Mouse (Mus musculus): Measurements from ENCODE around the gene Dlx2.

Dlx2 gene

DNA sequence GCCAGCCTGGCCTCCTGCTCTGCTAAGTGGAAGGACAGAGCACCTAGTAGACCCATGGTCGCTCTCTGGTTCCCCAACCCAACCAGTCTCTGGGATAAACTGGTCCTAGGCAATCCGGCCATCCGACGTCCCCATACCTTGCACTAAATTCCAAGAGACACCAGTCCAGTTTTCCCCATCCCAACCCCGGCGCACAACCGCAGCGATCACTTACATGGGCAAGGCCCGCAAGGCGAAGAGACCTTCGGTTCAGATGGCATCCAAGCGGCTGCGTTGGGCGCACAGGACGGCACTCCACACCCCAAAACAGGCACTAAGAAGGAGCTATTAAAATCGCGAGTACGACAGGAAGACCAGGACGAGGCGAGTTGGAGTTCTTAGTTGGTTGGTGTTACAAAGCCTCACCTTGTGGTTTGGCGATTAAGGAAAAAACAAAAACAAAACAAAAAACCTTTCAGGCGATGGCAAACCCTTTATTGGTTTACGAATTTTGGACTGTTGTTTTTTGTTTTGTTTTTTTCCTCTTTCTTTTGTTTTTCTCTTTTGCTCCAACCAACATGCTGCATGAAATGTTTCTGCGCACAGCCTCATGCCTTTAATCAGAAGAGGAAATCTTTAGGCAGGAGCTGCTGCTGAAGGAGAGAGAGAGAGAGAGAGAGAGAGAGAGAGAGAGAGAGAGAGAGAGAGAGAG is 19.1 kb downstream of the Dlx2 start:
- in situ Hi-C loops (cut with MboI; ENCODE audit: low pct_unique_long_range_greater_than_20kb in 1 of 2, low sequenced_read_pairs in 2 of 2, unreplicated experiment in 1 of 2): loop anchor here in 1 of 2 experiments (25.0 kb wide), 2 partner anchors 1760 to 1940 kb away; partner anchors contain the start of gene Lrp2

DNA sequence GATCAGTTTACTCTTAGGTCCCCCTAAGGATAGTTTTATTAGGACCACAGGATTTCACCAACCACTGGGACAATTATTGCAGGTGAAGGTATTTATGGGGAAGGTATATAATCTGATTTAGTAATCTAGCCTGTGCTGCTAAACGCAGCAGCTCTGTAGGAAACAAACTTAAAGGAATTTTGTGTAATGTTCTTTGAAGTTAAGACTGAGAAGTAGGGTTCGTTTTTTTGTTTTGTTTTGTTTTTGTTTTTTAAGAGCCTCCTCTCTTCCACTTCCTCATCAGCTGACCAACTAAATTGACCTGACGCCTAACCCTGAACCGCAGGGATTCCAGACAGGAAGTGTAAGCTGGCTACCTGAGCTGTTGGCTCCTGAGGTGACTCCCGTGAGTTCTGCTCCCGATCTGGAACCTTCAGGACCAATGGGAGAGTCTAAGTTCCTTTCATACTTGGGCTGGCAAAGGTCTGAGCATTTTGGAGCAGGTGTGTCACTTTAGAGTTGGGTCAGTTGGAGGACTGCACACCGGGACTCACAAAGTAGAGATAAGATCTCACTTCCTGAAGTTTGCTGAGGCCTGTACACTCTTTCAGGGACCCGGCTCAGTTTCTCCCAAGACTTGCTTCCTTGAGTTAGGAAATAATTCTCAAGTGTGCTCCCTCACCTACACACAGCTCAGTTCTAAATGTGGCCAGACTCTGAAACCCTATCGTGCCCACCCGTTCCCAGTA is 19.8 kb downstream of the Dlx2 start:
- in situ Hi-C loops (cut with MboI; ENCODE audit: low pct_unique_long_range_greater_than_20kb in 1 of 2, low sequenced_read_pairs in 2 of 2, unreplicated experiment in 1 of 2): loop anchor here in 1 of 2 experiments (25.0 kb wide), 2 partner anchors 1761 to 1939 kb away; partner anchors contain the start of gene Lrp2

GRCm38 (mm10) chr2:71524763-71525162 is 21.8 kb downstream of the Dlx2 start:
- in situ Hi-C loops (cut with MboI; ENCODE audit: low pct_unique_long_range_greater_than_20kb in 1 of 2, low sequenced_read_pairs in 2 of 2, unreplicated experiment in 1 of 2): loop anchor here in 1 of 2 experiments (25.0 kb wide), 2 partner anchors 1763 to 1937 kb away; partner anchors contain the start of gene Lrp2

GRCm38 (mm10) chr2:71523431-71523830 is 23.1 kb downstream of the Dlx2 start:
- in situ Hi-C loops (cut with MboI; ENCODE audit: low pct_unique_long_range_greater_than_20kb in 1 of 2, low sequenced_read_pairs in 2 of 2, unreplicated experiment in 1 of 2): no loop called here

DNA sequence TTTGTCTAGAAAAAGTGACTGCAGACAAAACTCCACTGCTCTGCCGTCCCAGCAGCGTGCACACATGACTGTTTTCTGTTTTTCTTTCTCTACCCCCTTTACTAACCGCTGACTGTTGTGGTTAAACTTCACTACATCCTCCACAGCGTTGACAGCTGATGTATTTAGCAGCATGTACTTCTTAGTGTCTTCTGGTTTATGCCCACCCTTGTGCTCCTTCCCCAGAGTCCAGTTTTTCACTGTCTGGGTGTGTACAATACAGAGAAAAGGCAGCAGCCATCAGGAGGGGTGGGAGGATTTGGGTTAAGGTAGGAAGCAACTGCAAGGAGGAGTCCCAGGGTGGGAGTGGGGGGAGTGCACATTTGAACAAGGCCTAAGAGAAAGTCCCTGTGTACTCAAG is 23.7 kb downstream of the Dlx2 start:
- in situ Hi-C loops (cut with MboI; ENCODE audit: low pct_unique_long_range_greater_than_20kb in 1 of 2, low sequenced_read_pairs in 2 of 2, unreplicated experiment in 1 of 2): no loop called here

DNA sequence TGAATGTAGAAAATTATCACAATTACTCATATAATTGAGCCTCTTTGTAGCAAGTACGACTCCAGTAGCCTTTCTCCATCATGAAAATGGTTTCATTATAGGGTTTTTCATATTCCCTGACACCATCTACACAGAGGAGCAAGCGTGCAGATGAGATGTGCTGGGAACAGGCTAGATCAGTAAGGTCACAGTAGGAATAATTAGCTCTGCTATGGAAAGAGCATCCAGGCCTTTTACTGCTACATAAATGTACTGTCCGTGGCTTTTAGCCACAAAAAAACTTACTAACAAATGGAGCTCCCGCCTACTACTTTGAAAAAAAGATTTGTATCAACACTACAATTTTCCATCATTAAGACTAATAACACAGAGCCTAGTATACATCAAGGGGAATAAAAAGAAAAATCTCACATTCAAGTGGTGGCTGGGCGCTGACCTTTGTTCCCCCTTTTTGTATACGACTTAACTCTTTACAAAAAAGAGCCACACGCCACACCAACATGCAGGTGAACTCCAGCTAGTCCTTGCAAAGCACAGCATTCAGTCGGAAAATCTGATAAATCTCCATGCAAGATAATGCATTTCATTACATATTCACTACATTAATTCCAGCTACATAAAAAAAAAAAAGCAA is 29.0 kb downstream of the Dlx2 start:
- in situ Hi-C loops (cut with MboI; ENCODE audit: low pct_unique_long_range_greater_than_20kb in 1 of 2, low sequenced_read_pairs in 2 of 2, unreplicated experiment in 1 of 2): no loop called here

- in situ Hi-C loops (cut with MboI; ENCODE audit: low pct_unique_long_range_greater_than_20kb in 1 of 2, low sequenced_read_pairs in 2 of 2, unreplicated experiment in 1 of 2): no loop called here
Measured at GRCm38 (mm10) chr2:71516995-71517394, 29.6 kb downstream of the Dlx2 start.

- in situ Hi-C loops (cut with MboI; ENCODE audit: low pct_unique_long_range_greater_than_20kb in 1 of 2, low sequenced_read_pairs in 2 of 2, unreplicated experiment in 1 of 2): no loop called here
Measured at GRCm38 (mm10) chr2:71512326-71512725, 34.2 kb downstream of the Dlx2 start.

- in situ Hi-C loops (cut with MboI; ENCODE audit: low pct_unique_long_range_greater_than_20kb in 1 of 2, low sequenced_read_pairs in 2 of 2, unreplicated experiment in 1 of 2): no loop called here
Measured at GRCm38 (mm10) chr2:71511209-71511608, 35.3 kb downstream of the Dlx2 start.

DNA sequence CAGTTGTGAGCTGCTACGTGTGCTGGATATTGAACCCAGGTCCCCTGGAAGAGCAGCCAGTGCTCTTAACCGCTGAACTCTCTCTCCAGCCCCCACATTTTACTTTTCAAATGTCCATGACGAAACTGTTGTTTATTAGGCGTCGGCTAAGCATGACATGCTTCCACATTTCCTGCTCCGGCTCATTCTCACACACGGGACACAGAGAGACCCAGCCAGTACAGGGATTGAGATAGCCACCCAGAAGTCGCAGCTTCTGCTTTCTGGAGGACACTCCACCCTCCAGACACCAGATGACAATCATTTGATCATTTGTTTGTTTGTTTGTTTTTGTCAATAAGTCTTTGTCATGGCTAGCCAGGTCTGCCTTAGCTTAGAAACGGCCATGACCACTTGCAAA is 41.7 kb downstream of the Dlx2 start:
- in situ Hi-C loops (cut with MboI; ENCODE audit: low pct_unique_long_range_greater_than_20kb in 1 of 2, low sequenced_read_pairs in 2 of 2, unreplicated experiment in 1 of 2): no loop called here

- in situ Hi-C loops (cut with MboI; ENCODE audit: low pct_unique_long_range_greater_than_20kb in 1 of 2, low sequenced_read_pairs in 2 of 2, unreplicated experiment in 1 of 2): no loop called here
Measured at GRCm38 (mm10) chr2:71499276-71500230, 47.0 kb downstream of the Dlx2 start.

DNA sequence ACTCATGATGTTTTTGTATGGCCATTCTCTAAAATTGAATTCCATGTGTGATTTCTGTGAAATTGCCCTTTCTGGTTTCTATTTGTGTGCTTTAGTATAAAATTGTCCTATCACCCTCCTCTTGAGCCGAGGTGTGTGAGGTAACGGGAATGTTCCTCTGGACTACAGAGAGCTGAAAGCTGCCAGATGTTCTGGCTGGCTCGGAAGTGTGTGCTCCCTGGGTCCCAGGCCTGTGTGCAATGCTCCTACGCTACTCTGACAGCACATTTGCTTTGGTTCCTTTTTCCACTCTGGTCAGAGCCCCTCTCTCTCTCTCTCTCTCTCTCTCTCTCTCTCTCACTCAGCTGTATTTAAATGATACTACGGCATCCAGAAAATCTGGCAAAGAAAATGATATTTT is 49.4 kb downstream of the Dlx2 start:
- in situ Hi-C loops (cut with MboI; ENCODE audit: low pct_unique_long_range_greater_than_20kb in 1 of 2, low sequenced_read_pairs in 2 of 2, unreplicated experiment in 1 of 2): no loop called here

DNA sequence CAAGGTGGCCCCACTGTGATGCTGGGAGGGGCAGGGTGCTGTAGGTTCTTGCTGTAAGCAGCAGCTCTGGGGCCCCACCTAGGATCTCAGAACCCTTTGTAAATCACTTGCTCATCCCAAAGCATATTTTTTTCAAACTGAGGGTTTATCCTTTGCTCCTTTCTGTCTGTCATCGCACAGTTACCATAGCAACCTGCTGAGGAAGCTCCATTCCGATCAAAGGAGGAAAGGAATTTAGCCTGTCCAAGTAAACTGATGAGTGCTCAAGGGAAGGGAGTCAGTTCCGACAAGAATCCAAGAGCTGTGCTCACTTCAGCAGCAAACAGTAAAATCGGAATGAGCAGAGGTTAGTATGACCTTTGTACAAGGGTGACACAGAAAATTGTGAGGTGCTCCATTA is 51.6 kb downstream of the Dlx2 start:
- in situ Hi-C loops (cut with MboI; ENCODE audit: low pct_unique_long_range_greater_than_20kb in 1 of 2, low sequenced_read_pairs in 2 of 2, unreplicated experiment in 1 of 2): no loop called here

DNA sequence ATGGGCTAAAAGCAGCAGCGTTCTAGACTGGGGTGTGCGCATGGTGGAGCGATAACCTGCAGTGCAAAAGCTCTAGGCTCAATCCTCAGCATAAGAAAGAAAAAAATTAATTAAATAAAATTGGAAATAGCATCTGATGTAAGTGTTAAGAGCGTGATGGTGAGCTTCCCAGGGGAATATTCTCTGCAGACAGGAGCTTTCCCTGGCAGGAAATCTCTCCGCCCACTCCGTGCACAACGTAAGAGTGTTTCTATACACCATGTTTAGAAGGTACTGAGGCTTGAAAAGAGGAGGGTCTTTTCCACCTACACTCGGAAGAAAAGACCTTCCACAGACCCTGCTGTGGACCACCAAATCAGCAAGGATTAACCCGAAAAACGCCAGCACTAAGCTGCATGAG is 52.1 kb downstream of the Dlx2 start:
- in situ Hi-C loops (cut with MboI; ENCODE audit: low pct_unique_long_range_greater_than_20kb in 1 of 2, low sequenced_read_pairs in 2 of 2, unreplicated experiment in 1 of 2): no loop called here

Data from mouse embryonic stem cell (cell line).